Mouse (Mus musculus): ENCODE results near the gene 2310007B03Rik. TPM values are rescaled to one million over a fixed set of nuclear protein-coding genes. Genes with fewer than 3 reads are reported as not detected.

Gene 2310007B03Rik
- polyA plus RNA-seq, 1 experiment from 2014 or later, result 0.08 TPM

- Histone ChIP-seq H3K36me3 (replicated peaks; ENCODE audit: control insufficient read depth, insufficient read depth, low read depth, low read length) (no peaks in the 10 kb centered on the region), H3K9me3 (replicated peaks; ENCODE audit: control insufficient read depth, low read length) (no peaks in the 10 kb centered on the region), H3K27me3 (ENCODE audit: control insufficient read depth, insufficient read depth, low read length) (no peaks in the 10 kb centered on the region), H3K27ac (replicated peaks; ENCODE audit: low read depth, low read length) (no peak overlapping the region), H3K4me2 (ENCODE audit: low read depth, low read length) (no peak overlapping the region), H3K9ac (replicated peaks; ENCODE audit: low read length) (no peak overlapping the region), H3K4me1 (ENCODE audit: control insufficient read depth, insufficient read depth, low read length) (no peaks in the 10 kb centered on the region), H3K4me3 (ENCODE audit: low read depth, low read length) (no peak overlapping the region)
- ATAC-seq (replicated peaks; ENCODE audit: insufficient number of reproducible peaks, low FRiP score, low TSS enrichment, low read depth) (no peak), DNase-seq (ENCODE audit: low spot score) (no peak)
- 71% methylated on average over 2 of the region's 2 CpGs for WGBS
Measured at GRCm38 (mm10) chr1:93150907-93151661, 9.7 kb downstream of the 2310007B03Rik start.

- no peaks in the 10 kb centered on the region for H3K4me1 ChIP-seq (ENCODE audit: control insufficient read depth, insufficient read depth, low read length)
- DNase-seq (ENCODE audit: low spot score) (no peak), ATAC-seq (replicated peaks; ENCODE audit: insufficient number of reproducible peaks, low FRiP score, low TSS enrichment, low read depth) (no peak)
- 80% methylated on average over 9 of the region's 9 CpGs for WGBS
- H3K4me2 ChIP-seq (ENCODE audit: low read depth, low read length), result no peak overlapping the region
- no peak overlapping the region for H3K9ac ChIP-seq (replicated peaks; ENCODE audit: low read length)
- H3K36me3 ChIP-seq (replicated peaks; ENCODE audit: control insufficient read depth, insufficient read depth, low read depth, low read length), result no peaks in the 10 kb centered on the region
- no peaks in the 10 kb centered on the region for H3K9me3 ChIP-seq (replicated peaks; ENCODE audit: control insufficient read depth, low read length)
- no peaks in the 10 kb centered on the region for H3K27me3 ChIP-seq (ENCODE audit: control insufficient read depth, insufficient read depth, low read length)
- no peak overlapping the region for H3K4me3 ChIP-seq (ENCODE audit: low read depth, low read length)
- H3K27ac ChIP-seq (replicated peaks; ENCODE audit: low read depth, low read length), result no peak overlapping the region
Measured at GRCm38 (mm10) chr1:93144176-93144575, 16.6 kb downstream of the 2310007B03Rik start.

GRCm38 (mm10) chr1:93142871-93143270 is 17.9 kb downstream of the 2310007B03Rik start:
- no peak overlapping the region for H3K4me3 ChIP-seq (ENCODE audit: low read depth, low read length)
- H3K4me1 ChIP-seq (ENCODE audit: control insufficient read depth, insufficient read depth, low read length), result no peaks in the 10 kb centered on the region
- 82% methylated on average over 1 of the region's 1 CpGs for WGBS
- DNase-seq (ENCODE audit: low spot score) (no peak), ATAC-seq (replicated peaks; ENCODE audit: insufficient number of reproducible peaks, low FRiP score, low TSS enrichment, low read depth) (no peak)
- no peaks in the 10 kb centered on the region for H3K27me3 ChIP-seq (ENCODE audit: control insufficient read depth, insufficient read depth, low read length)
- no peak overlapping the region for H3K9ac ChIP-seq (replicated peaks; ENCODE audit: low read length)
- H3K27ac ChIP-seq (replicated peaks; ENCODE audit: low read depth, low read length), result no peak overlapping the region
- no peaks in the 10 kb centered on the region for H3K9me3 ChIP-seq (replicated peaks; ENCODE audit: control insufficient read depth, low read length)
- no peaks in the 10 kb centered on the region for H3K36me3 ChIP-seq (replicated peaks; ENCODE audit: control insufficient read depth, insufficient read depth, low read depth, low read length)
- no peak overlapping the region for H3K4me2 ChIP-seq (ENCODE audit: low read depth, low read length)

GRCm38 (mm10) chr1:93139713-93140112 is 21.0 kb downstream of the 2310007B03Rik start:
- H3K27ac ChIP-seq (replicated peaks; ENCODE audit: low read depth, low read length), result no peak overlapping the region
- H3K36me3 ChIP-seq (replicated peaks; ENCODE audit: control insufficient read depth, insufficient read depth, low read depth, low read length), result no peaks in the 10 kb centered on the region
- H3K4me1 ChIP-seq (ENCODE audit: control insufficient read depth, insufficient read depth, low read length), result no peaks in the 10 kb centered on the region; the same call in 1 of the 2 replicates
- DNase-seq (ENCODE audit: low spot score), result no peak
- H3K9ac ChIP-seq (replicated peaks; ENCODE audit: low read length), result no peak overlapping the region
- H3K4me3 ChIP-seq (ENCODE audit: low read depth, low read length), result no peak overlapping the region
- WGBS, result 82% methylated on average over 7 of the region's 7 CpGs
- no peak for ATAC-seq (replicated peaks; ENCODE audit: insufficient number of reproducible peaks, low FRiP score, low TSS enrichment, low read depth)
- no peaks in the 10 kb centered on the region for H3K9me3 ChIP-seq (replicated peaks; ENCODE audit: control insufficient read depth, low read length)
- H3K4me2 ChIP-seq (ENCODE audit: low read depth, low read length), result no peak overlapping the region
- H3K27me3 ChIP-seq (ENCODE audit: control insufficient read depth, insufficient read depth, low read length), result no peaks in the 10 kb centered on the region

- H3K4me3 ChIP-seq (ENCODE audit: low read depth, low read length), result no peak overlapping the region
- H3K4me2 ChIP-seq (ENCODE audit: low read depth, low read length), result no peak overlapping the region
- H3K4me1 ChIP-seq (ENCODE audit: control insufficient read depth, insufficient read depth, low read length), result no peaks in the 10 kb centered on the region; the same call in 1 of the 2 replicates
- H3K27me3 ChIP-seq (ENCODE audit: control insufficient read depth, insufficient read depth, low read length), result no peaks in the 10 kb centered on the region
- no peak overlapping the region for H3K9ac ChIP-seq (replicated peaks; ENCODE audit: low read length)
- ATAC-seq (replicated peaks; ENCODE audit: insufficient number of reproducible peaks, low FRiP score, low TSS enrichment, low read depth), result no peak
- H3K9me3 ChIP-seq (replicated peaks; ENCODE audit: control insufficient read depth, low read length), result no peaks in the 10 kb centered on the region
- no peak overlapping the region for H3K27ac ChIP-seq (replicated peaks; ENCODE audit: low read depth, low read length)
- 90% methylated on average over 6 of the region's 6 CpGs for WGBS
- DNase-seq (ENCODE audit: low spot score), result no peak
- H3K36me3 ChIP-seq (replicated peaks; ENCODE audit: control insufficient read depth, insufficient read depth, low read depth, low read length), result no peaks in the 10 kb centered on the region
Measured at GRCm38 (mm10) chr1:93138534-93138933, 22.2 kb downstream of the 2310007B03Rik start.

- ATAC-seq (replicated peaks; ENCODE audit: insufficient number of reproducible peaks, low FRiP score, low TSS enrichment, low read depth) (no peak), DNase-seq (ENCODE audit: low spot score) (no peak)
- 87% methylated on average over 12 of the region's 12 CpGs for WGBS
- Histone ChIP-seq H3K27me3 (ENCODE audit: control insufficient read depth, insufficient read depth, low read length) (no peaks in the 10 kb centered on the region), H3K9ac (replicated peaks; ENCODE audit: low read length) (no peak within 1 kb of the TSS), H3K9me3 (replicated peaks; ENCODE audit: control insufficient read depth, low read length) (no peaks in the 10 kb centered on the region), H3K4me2 (ENCODE audit: low read depth, low read length) (no peak within 1 kb of the TSS), H3K4me1 (ENCODE audit: control insufficient read depth, insufficient read depth, low read length) (no peaks in the 10 kb centered on the region; the same call in 1 of the 2 replicates), H3K27ac (replicated peaks; ENCODE audit: low read depth, low read length) (no peak within 1 kb of the TSS), H3K4me3 (ENCODE audit: low read depth, low read length) (no peak within 1 kb of the TSS), H3K36me3 (replicated peaks; ENCODE audit: control insufficient read depth, insufficient read depth, low read depth, low read length) (no peaks in the 10 kb centered on the region)
Measured at GRCm38 (mm10) chr1:93135036-93135526, 25.7 kb downstream of the 2310007B03Rik start, which contains the start of gene Agxt. Gene Agxt, plus strand, starts transcription at chr1:93135240.

GRCm38 (mm10) chr1:93132676-93133075 is 28.1 kb downstream of the 2310007B03Rik start:
- H3K27ac ChIP-seq (replicated peaks; ENCODE audit: low read depth, low read length), result no peak overlapping the region
- H3K9me3 ChIP-seq (replicated peaks; ENCODE audit: control insufficient read depth, low read length), result no peaks in the 10 kb centered on the region
- WGBS, result 69% methylated on average over 8 of the region's 8 CpGs
- H3K4me3 ChIP-seq (ENCODE audit: low read depth, low read length), result no peak overlapping the region
- H3K9ac ChIP-seq (replicated peaks; ENCODE audit: low read length), result no peak overlapping the region
- no peak for ATAC-seq (replicated peaks; ENCODE audit: insufficient number of reproducible peaks, low FRiP score, low TSS enrichment, low read depth)
- no peaks in the 10 kb centered on the region for H3K36me3 ChIP-seq (replicated peaks; ENCODE audit: control insufficient read depth, insufficient read depth, low read depth, low read length)
- no peak for DNase-seq (ENCODE audit: low spot score)
- no peaks in the 10 kb centered on the region; the same call in 1 of the 2 replicates for H3K4me1 ChIP-seq (ENCODE audit: control insufficient read depth, insufficient read depth, low read length)
- no peak overlapping the region for H3K4me2 ChIP-seq (ENCODE audit: low read depth, low read length)
- H3K27me3 ChIP-seq (ENCODE audit: control insufficient read depth, insufficient read depth, low read length), result no peaks in the 10 kb centered on the region

- 72% methylated on average over 10 of the region's 10 CpGs for WGBS
- Histone ChIP-seq H3K4me3 (ENCODE audit: low read depth, low read length) (no peak overlapping the region), H3K9ac (replicated peaks; ENCODE audit: low read length) (no peak overlapping the region), H3K36me3 (replicated peaks; ENCODE audit: control insufficient read depth, insufficient read depth, low read depth, low read length) (no peaks in the 10 kb centered on the region), H3K4me2 (ENCODE audit: low read depth, low read length) (no peak overlapping the region), H3K9me3 (replicated peaks; ENCODE audit: control insufficient read depth, low read length) (no peaks in the 10 kb centered on the region), H3K27me3 (ENCODE audit: control insufficient read depth, insufficient read depth, low read length) (no peaks in the 10 kb centered on the region), H3K27ac (replicated peaks; ENCODE audit: low read depth, low read length) (no peak overlapping the region), H3K4me1 (ENCODE audit: control insufficient read depth, insufficient read depth, low read length) (no peaks in the 10 kb centered on the region)
- DNase-seq (ENCODE audit: low spot score), result no peak
- ATAC-seq (replicated peaks; ENCODE audit: insufficient number of reproducible peaks, low FRiP score, low TSS enrichment, low read depth), result no peak
Measured at GRCm38 (mm10) chr1:93130242-93130983, 30.3 kb downstream of the 2310007B03Rik start.
